Mouse (Mus musculus) midbrain, embryonic 10.5 days (tissue): ENCODE data around the gene Arhgef40. TPM values are rescaled to one million over a fixed set of nuclear protein-coding genes. Genes with fewer than 3 reads are reported as not detected.

ENCODE experiments used
- DNase-seq: peaks from one replicate; pipeline ENCODE4 v3.0.0-alpha.2; 2017; ENCODE audit warnings: low spot score
- H3K27ac ChIP-seq: fragments of 300-500 bp; sonication (generic); replicated peaks from 2 replicates; pipeline ENCODE4 v1.5.1; 2016; ENCODE audit warnings: mild to moderate bottlenecking
- H3K27me3 ChIP-seq: fragments of 300-500 bp; sonication (generic); 2 replicates; pipeline ENCODE4 v1.6.1; 2016; ENCODE audit warnings: low read depth, mild to moderate bottlenecking; ENCODE audit not compliant: poor library complexity, severe bottlenecking
- H3K36me3 ChIP-seq: fragments of 300-500 bp; sonication (generic); 2 replicates; pipeline ENCODE4 v1.6.1; 2016; ENCODE audit warnings: mild to moderate bottlenecking, moderate library complexity
- H3K4me1 ChIP-seq: fragments of 300-500 bp; sonication (generic); 2 replicates; pipeline ENCODE4 v1.6.1; 2016
- H3K4me3 ChIP-seq: fragments of 300-500 bp; sonication (generic); 2 replicates; pipeline ENCODE4 v1.5.1; 2016; ENCODE audit warnings: mild to moderate bottlenecking, moderate library complexity
- H3K9me3 ChIP-seq: fragments of 300-500 bp; sonication (generic); replicated peaks from 2 replicates; pipeline ENCODE4 v1.6.1; 2016; ENCODE audit warnings: mild to moderate bottlenecking
- WGBS: fragments of 180-500 bp; shearing (Covaris S2); methylation state at CpG from one replicate; pipeline ENCODE4 v1.1.7; 2016; 5-methylcytosine and 5-hydroxymethylcytosine counted together
- polyA plus RNA-seq: library from polyadenylated mRNA; unstranded; fragments of >200 nt; fragmentation: Nextera tagmentation; extraction: Ambion mirVana; gene quantifications from 2 replicates; pipeline ENCODE4 v1.2.1, GENCODE M21; 2016

Gene Arhgef40
- polyA plus RNA-seq, 1 experiment from 2014 or later, result 85.4 TPM

DNA sequence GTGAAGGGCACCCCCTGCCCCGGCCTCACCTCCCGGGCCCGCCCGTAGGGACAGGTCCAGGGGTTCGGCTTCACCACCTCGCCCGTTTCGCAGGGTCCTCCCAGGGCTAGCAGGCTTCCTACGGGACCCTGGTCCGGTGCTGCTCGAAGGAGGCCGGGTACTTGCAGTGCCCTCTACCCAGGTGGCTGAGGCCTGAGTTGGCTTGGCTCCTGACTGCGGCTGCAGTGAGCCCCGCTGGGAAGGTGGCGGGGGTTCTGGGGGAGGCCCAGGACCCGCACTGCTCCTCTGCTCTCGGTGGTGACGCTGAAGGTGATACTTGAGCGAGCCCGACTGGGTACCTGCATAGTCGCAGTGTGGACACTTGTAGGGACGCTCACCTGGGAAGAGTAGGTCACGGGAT lies 22.3 kb downstream of the Arhgef40 start:
- Histone ChIP-seq H3K9me3 (no peaks in the 10 kb centered on the region), H3K4me1 (peaks cover 84% of the 10 kb centered on the region), H3K36me3 (peaks cover 75% of the 10 kb centered on the region), H3K27ac (peak overlapping the region; percentile 56; the same call in 1 of the 2 replicates), H3K27me3 (no peaks in the 10 kb centered on the region), H3K4me3 (0 out of 2 replicates have a peak overlapping the region, but pooled peaks have one; percentile 10)
- 95% methylated on average over 23 of the region's 23 CpGs for WGBS
- DNase-seq, result no peak

DNA sequence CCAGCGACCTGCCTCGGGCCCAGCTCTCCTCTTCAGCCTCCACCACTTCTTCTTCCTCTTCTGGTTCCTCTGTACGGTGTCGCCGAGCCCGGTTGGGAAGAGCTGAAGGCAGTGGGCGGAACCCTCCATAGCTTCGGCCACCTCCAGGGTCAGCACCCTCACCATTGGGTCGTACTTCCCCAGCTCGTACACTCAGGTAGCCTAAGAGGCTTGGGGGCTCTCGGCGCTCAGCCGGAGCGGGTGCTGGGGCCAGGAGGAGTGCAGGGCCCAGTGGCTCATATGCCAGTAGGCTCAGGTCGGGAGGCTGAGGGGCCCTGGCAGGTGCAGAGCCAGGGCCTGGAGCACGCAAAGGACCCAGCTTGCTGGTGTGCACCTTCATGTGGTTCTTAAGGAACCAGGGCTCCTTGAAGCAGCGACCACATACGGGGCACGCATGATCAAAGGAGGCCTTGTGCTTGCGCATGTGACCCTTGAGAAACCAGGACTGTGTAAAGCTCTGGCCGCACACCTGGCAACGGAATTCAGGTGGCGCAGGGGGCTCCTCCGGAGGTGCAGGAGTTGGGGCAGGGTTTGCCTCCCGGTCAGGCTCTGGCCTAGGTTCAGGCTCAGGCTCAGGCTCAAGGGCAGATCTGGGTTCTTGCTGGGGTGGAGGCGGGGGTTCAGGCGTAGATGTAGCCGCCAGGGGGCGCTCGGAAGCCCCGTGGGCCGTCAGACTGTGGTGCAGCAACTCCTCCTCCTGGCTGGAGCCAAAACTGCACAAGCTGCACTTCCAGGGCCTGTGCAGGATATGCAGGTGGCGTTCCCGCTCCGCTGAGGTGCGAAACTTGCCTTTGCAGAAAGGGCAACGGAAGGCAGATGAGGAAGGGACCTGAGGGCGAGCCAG lies 24.0 kb downstream of the Arhgef40 start:
- Histone ChIP-seq H3K27ac (peak overlapping the region; percentile 100), H3K27me3 (no peaks in the 10 kb centered on the region), H3K9me3 (no peaks in the 10 kb centered on the region), H3K4me1 (peaks cover 96% of the 10 kb centered on the region), H3K36me3 (peaks cover 57% of the 10 kb centered on the region), H3K4me3 (peak overlapping the region; percentile 85)
- WGBS, result 53% methylated on average over 38 of the region's 38 CpGs
- DNase-seq, result peak; percentile 90

DNA sequence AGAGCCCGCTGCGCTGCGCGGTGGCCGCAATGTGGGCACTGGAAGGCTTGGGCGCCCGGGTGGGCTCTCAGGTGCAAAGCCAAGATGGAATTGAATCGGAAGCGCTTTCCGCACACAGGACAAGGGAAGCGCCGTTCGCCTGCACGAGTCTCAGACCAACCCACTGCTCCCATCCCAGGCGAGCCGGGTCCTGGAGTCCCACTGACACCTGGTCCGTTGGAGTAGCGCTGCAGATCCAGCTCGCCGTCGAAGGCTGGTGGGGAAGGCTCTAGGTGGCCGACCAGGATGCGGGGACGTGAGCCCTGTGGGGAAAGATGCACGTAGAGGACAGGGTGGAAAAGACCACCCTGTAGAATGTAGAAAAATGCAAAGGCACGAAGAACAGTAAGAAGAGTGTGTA lies 24.8 kb downstream of the Arhgef40 start:
- peaks cover 88% of the 10 kb centered on the region for H3K4me1 ChIP-seq

DNA sequence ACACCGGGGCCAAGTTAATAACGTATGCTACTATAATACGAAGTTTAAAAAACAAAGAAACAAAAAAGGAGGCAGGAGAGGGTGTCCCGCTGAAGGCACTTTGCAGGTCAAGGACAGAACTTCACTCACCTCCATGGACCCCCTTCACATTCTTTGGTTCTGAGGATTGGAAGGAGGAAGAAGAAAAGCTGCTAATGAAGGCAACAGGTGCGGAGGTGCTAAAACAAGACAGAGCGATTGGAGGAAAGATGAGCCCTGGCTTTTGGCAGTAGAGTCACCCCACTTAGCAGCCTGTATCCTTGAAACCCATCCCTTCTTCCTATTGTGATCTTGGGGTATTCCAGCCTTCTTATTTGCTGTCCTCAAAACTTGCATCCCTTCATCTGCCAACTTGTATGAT lies 25.3 kb downstream of the Arhgef40 start:
- DNase-seq, result no peak
- Histone ChIP-seq H3K4me3 (peak overlapping the region; percentile 85), H3K27ac (peak overlapping the region; percentile 100), H3K27me3 (no peaks in the 10 kb centered on the region), H3K4me1 (peaks cover 85% of the 10 kb centered on the region), H3K36me3 (peaks cover 45% of the 10 kb centered on the region), H3K9me3 (no peaks in the 10 kb centered on the region)
- WGBS, result 24% methylated on average over 6 of the region's 6 CpGs

More for the DNA sequence above, 24.8 kb downstream of the Arhgef40 start:
- H3K4me3 ChIP-seq, result peak overlapping the region; percentile 85
- DNase-seq, result no peak
- 30% methylated on average over 26 of the region's 26 CpGs for WGBS
- peaks cover 50% of the 10 kb centered on the region for H3K36me3 ChIP-seq
- no peaks in the 10 kb centered on the region for H3K27me3 ChIP-seq
- H3K9me3 ChIP-seq, result no peaks in the 10 kb centered on the region
- H3K27ac ChIP-seq, result peak overlapping the region; percentile 100

DNA sequence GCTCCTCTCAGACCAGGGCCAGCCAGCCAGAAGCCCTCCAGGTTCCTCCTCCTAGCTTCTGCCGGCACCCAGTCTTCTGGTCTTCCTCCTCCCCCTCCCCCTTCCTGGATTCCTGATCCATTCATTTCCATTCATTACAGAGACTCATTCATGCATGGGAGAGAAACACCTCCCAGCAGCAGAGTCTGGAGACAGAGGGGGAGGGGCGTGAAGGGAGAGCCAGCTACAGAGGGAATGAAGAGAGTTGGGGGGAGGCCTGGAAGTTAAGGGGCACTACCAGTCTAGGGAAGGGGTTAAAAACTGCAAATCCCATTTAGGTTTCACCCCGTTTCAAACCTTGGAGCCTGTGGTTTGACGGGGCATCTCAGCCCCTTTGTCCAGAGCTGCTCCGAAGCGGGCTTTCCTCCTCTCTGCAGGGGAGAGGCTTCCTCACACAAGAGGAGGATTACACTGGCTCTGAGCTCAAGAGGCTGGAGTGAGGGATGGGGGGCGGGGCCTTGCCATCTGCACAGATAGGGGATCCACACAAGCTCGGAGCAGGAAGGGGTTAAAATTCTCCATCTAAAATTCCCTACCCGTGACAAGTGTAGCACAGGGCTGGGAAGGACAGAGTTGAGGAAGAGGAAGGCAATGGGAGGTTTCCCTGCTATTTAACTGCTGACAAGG lies 26.1 kb downstream of the Arhgef40 start:
- peak overlapping the region; percentile 85 for H3K4me3 ChIP-seq
- 0% methylated on average over 9 of the region's 9 CpGs for WGBS
- no peaks in the 10 kb centered on the region for H3K9me3 ChIP-seq
- H3K27ac ChIP-seq, result peak overlapping the region; percentile 100
- peak; percentile 92 for DNase-seq
- H3K4me1 ChIP-seq, result peaks cover 85% of the 10 kb centered on the region
- no peaks in the 10 kb centered on the region for H3K27me3 ChIP-seq
- peaks cover 37% of the 10 kb centered on the region for H3K36me3 ChIP-seq

DNA sequence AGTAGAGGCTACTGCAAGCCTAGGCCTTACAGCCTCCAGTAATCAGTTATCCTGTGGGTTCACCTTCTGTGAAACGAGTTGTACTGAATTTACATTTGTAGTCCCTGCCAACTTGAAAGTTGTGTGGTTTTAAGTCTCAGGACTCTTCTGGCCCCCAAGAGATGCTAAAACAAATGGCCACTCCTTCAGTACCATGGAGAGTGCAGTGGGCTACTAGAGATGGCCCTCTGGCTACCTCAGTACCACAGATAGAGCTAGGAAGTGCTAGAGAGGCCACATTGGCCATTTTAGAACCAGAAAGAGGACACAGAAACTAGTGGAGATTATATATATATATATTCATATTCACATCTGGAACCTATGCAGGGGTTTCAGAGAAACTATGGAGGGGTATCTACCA lies 27.2 kb downstream of the Arhgef40 start:
- peaks cover 85% of the 10 kb centered on the region for H3K4me1 ChIP-seq
- H3K27ac ChIP-seq, result peak overlapping the region; percentile 100
- WGBS, result 23% methylated on average over 1 of the region's 1 CpGs
- H3K4me3 ChIP-seq, result peak overlapping the region; percentile 85
- H3K36me3 ChIP-seq, result peaks cover 26% of the 10 kb centered on the region
- DNase-seq, result no peak
- no peaks in the 10 kb centered on the region for H3K27me3 ChIP-seq
- H3K9me3 ChIP-seq, result no peaks in the 10 kb centered on the region

DNA sequence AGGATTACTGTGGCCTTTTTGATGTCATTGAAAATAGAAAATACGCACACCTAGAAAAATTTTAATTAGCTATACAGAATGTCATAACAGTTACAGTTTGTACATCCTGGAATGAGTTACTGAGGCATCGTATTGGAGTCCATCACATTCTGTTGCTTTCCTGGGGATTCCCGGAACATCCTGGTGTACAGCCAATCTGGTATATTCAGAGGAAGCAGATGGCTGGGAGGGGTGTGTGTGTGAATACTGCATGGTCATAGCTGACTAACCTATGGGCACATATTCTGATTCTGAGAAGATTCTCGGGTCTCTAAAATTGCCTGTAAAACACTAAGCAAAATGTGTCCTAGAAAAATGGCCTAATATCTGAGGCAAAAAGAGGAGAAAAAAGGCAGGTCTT lies 27.6 kb downstream of the Arhgef40 start:
- Histone ChIP-seq H3K27me3 (no peaks in the 10 kb centered on the region), H3K27ac (peak overlapping the region; percentile 100), H3K9me3 (no peaks in the 10 kb centered on the region), H3K36me3 (peaks cover 22% of the 10 kb centered on the region), H3K4me3 (peak overlapping the region; percentile 85), H3K4me1 (peaks cover 85% of the 10 kb centered on the region)
- DNase-seq, result no peak
- 81% methylated on average over 4 of the region's 4 CpGs for WGBS

DNA sequence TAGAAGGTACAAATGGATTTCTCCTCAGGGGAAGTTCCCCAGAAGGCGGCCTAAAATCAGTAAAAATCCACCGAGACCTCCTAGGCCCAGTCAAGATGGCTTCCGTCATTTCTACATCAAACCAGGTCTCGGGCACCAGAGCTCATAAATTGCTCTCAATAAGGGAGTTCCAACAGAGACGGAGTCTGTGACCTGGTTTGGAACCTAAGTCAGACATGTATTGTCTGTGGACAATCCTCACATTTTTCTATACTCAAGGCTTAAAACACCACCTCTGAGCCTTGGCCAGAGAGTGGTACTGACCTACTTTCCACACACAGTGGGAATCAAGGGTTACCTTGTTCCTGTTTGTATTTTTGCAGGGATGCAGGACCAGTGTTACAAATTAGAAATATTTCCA lies 28.0 kb downstream of the Arhgef40 start:
- Histone ChIP-seq H3K27me3 (no peaks in the 10 kb centered on the region), H3K4me3 (peak overlapping the region; percentile 85), H3K36me3 (peaks cover 18% of the 10 kb centered on the region), H3K27ac (peak overlapping the region; percentile 100), H3K4me1 (peaks cover 85% of the 10 kb centered on the region), H3K9me3 (no peaks in the 10 kb centered on the region)
- DNase-seq, result peak; percentile 13
- WGBS, result 62% methylated on average over 5 of the region's 5 CpGs

DNA sequence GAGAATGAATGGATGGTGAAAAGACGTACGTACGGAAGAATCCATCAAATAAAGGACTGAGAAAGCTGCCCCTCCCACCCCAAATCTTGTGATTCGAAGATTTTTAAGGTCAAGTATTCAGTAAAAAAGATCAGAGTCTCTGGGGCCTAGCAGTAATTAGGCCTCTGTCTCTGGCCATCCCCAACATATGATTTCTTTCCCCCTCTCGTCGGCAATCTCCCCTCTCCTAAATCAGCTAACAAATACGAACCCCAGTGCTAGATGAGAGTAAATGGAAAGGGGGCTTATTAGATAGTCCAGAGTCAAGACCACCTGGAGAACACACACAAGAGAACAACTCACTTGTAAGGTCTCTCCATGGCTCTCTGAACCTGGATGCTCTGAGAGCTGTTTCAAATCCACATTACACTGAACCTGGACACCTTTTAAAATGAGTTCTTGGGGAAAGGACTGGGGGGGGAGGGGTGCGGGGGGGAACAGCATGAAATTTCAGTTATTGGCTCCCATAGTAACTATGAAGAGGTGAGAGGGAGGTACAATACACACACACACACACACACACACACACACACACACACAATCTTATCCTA lies 28.6 kb downstream of the Arhgef40 start:
- H3K27ac ChIP-seq, result peak overlapping the region; percentile 100
- peaks cover 16% of the 10 kb centered on the region for H3K36me3 ChIP-seq
- H3K4me1 ChIP-seq, result peaks cover 88% of the 10 kb centered on the region
- WGBS, result 30% methylated on average over 8 of the region's 8 CpGs
- DNase-seq, result no peak
- no peaks in the 10 kb centered on the region for H3K27me3 ChIP-seq
- no peaks in the 10 kb centered on the region for H3K9me3 ChIP-seq
- peak overlapping the region; percentile 85 for H3K4me3 ChIP-seq

DNA sequence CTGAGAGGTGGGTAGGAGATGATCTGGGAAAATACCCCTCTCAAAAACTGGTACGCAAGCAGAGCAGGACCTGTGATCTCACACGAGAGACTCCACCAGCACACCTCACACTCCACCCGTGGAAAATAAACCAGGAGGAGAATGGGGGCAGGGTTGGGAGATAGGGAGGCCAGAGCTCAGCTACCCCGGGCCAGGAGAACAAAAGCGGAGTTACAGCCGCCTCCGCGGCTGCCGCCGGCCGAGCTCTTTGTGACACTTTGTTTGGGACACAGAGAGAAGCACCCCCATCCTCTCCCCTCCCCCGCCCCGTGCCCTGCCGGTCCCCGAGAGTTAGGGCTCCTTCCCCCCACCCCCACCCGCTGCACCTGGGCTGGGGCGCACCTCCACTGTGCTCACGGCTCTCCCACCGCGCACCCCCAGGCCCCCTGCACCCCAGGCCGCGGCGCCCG lies 29.3 kb downstream of the Arhgef40 start:
- Histone ChIP-seq H3K4me3 (peak overlapping the region; percentile 85), H3K27me3 (no peaks in the 10 kb centered on the region), H3K27ac (peak overlapping the region; percentile 100), H3K4me1 (peaks cover 88% of the 10 kb centered on the region), H3K36me3 (peaks cover 13% of the 10 kb centered on the region), H3K9me3 (no peaks in the 10 kb centered on the region)
- peak; percentile 77 for DNase-seq
- 2% methylated on average over 24 of the region's 24 CpGs for WGBS

DNA sequence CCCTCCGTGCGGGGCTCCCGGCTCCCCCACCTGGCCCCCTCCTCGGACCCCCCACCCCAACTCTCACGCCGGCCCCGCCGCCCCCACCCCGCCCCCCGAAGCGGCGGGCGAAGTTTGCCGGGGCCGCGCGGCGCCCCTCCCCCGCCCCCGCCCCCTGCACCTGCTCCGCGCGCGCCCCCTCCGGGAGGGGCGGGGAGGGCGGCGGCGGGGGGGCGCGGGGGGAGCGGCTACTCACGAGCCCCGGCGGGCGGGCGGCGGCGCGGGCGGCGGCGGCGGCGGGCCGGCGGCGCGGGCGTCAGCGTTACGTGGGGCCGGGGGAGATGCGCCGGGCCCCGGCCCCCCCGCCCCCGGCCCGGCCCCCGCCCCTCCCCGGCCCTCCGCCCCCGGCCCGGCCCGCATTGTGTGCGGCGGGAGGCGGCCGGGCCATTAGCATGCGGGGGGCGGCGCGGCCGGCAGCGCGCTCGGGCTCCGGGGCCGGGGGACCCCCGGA lies 29.8 kb downstream of the Arhgef40 start:
- Histone ChIP-seq H3K4me1 (peaks cover 88% of the 10 kb centered on the region), H3K36me3 (peaks cover 8% of the 10 kb centered on the region), H3K9me3 (no peaks in the 10 kb centered on the region), H3K27me3 (no peaks in the 10 kb centered on the region), H3K27ac (peak overlapping the region; percentile 100), H3K4me3 (peak overlapping the region; percentile 85)
- no peak for DNase-seq
- 0% methylated on average over 13 of the region's 80 CpGs for WGBS

DNA sequence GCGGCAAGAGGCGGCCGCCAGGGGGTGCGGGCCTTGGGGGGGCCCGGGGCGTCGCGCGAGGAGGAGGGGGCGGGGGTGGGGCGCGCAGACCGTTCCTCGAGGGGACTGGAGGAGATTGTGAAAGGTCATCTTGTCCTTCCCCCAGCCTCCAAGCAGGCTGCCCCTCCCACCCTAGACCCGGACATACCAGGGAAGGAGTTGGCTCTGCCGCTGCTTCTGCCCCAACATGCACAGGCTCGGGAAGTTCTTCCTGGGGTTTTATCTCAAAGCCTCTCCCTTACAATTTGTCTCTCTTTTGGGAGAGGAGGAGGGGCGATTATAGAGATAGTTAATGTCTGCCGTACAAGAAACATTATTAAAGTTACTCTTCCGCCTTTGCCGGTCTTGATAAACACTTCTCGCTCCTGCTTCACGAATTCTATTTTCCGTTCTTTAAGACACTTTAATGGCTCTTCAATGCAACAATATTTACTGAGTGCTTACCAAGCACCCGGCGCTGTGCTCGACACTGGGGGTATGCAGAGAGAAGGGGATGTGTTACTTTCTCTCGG lies 30.3 kb downstream of the Arhgef40 start:
- Histone ChIP-seq H3K4me1 (peaks cover 83% of the 10 kb centered on the region), H3K27me3 (no peaks in the 10 kb centered on the region), H3K4me3 (peak overlapping the region; percentile 85), H3K9me3 (no peaks in the 10 kb centered on the region), H3K36me3 (peaks cover 4% of the 10 kb centered on the region; the same call in 1 of the 2 replicates), H3K27ac (peak overlapping the region; percentile 100)
- DNase-seq, result peak; percentile 86
- under 1% methylated on average over 25 of the region's 28 CpGs for WGBS
